Mouse (Mus musculus): Measurements from ENCODE around the gene Pygo1.

GRCm38 (mm10) chr9:72931166-72931790 lies 5.8 kb downstream of the Pygo1 start:
- no peak for TF ChIP-seq CTCF (IDR thresholded peaks at IDR 0.05; ENCODE audit: control insufficient read depth, insufficient read depth, insufficient read length)
- TF ChIP-seq MAX (IDR thresholded peaks at IDR 0.05), result no peak

All from C2C12 (cell line).